Mouse (Mus musculus): Measurements from ENCODE around the gene Runx2. TPM values are rescaled to one million over a fixed set of nuclear protein-coding genes. Genes with fewer than 3 reads are reported as not detected.

Gene Runx2
- total and polyA plus RNA-seq, 2 experiments from 2014 or later = 0.59 to 1.8 TPM

- Histone ChIP-seq H3K27ac (ENCODE audit: low read depth, low read length) (no peak overlapping the region), H3K4me2 (ENCODE audit: low read depth, low read length, poor library complexity, severe bottlenecking) (no peak overlapping the region), H3K4me1 (ENCODE audit: insufficient read depth, low read length) (no peaks in the 10 kb centered on the region), H3K36me3 (ENCODE audit: insufficient read depth, low read length) (no peaks in the 10 kb centered on the region), H3K9ac (replicated peaks; ENCODE audit: low read length, poor library complexity, severe bottlenecking) (no peak overlapping the region), H3K27me3 (ENCODE audit: insufficient read depth, low read length) (no peaks in the 10 kb centered on the region), H3K4me3 (ENCODE audit: low read depth, low read length) (no peak overlapping the region), H3K9me3 (ENCODE audit: low read length) (no peaks in the 10 kb centered on the region)
- WGBS = 75% methylated on average over 16 of the region's 16 CpGs
- peak; percentile 52 for DNase-seq (ENCODE audit: low spot score)
- no peak for TF ChIP-seq CTCF (IDR thresholded peaks at IDR 0.05)
- ATAC-seq (ENCODE audit: low FRiP score) = no peak
Measured at GRCm38 (mm10) chr17:44671946-44672692, 142.5 kb downstream of the Runx2 start.

GRCm38 (mm10) chr17:44669985-44670384 lies 144.6 kb downstream of the Runx2 start:
- Histone ChIP-seq H3K4me3 (ENCODE audit: low read depth, low read length) (0 out of 2 replicates have a peak overlapping the region, but pooled peaks have one; percentile 5), H3K4me2 (ENCODE audit: low read depth, low read length, poor library complexity, severe bottlenecking) (peak overlapping the region; percentile 40), H3K9me3 (ENCODE audit: low read length) (no peaks in the 10 kb centered on the region), H3K36me3 (ENCODE audit: insufficient read depth, low read length) (no peaks in the 10 kb centered on the region), H3K4me1 (ENCODE audit: insufficient read depth, low read length) (no peaks in the 10 kb centered on the region), H3K9ac (replicated peaks; ENCODE audit: low read length, poor library complexity, severe bottlenecking) (no peak overlapping the region), H3K27me3 (ENCODE audit: insufficient read depth, low read length) (no peaks in the 10 kb centered on the region), H3K27ac (ENCODE audit: low read depth, low read length) (no peak overlapping the region)
- ATAC-seq (ENCODE audit: low FRiP score) (no peak), DNase-seq (ENCODE audit: low spot score) (peak; percentile 19)
- TF ChIP-seq CTCF (IDR thresholded peaks at IDR 0.05) = no peak
- 12% methylated on average over 11 of the region's 11 CpGs for WGBS

- H3K36me3 ChIP-seq (ENCODE audit: insufficient read depth, low read length) = no peaks in the 10 kb centered on the region
- no peaks in the 10 kb centered on the region for H3K4me1 ChIP-seq (ENCODE audit: insufficient read depth, low read length)
- WGBS = 84% methylated on average over 5 of the region's 5 CpGs
- no peaks in the 10 kb centered on the region for H3K27me3 ChIP-seq (ENCODE audit: insufficient read depth, low read length)
- H3K27ac ChIP-seq (ENCODE audit: low read depth, low read length) = no peak overlapping the region
- H3K4me3 ChIP-seq (ENCODE audit: low read depth, low read length) = no peak overlapping the region
- ATAC-seq (ENCODE audit: low FRiP score) (no peak), DNase-seq (ENCODE audit: low spot score) (no peak)
- no peak for TF ChIP-seq CTCF (IDR thresholded peaks at IDR 0.05)
- H3K9me3 ChIP-seq (ENCODE audit: low read length) = no peaks in the 10 kb centered on the region
- H3K9ac ChIP-seq (replicated peaks; ENCODE audit: low read length, poor library complexity, severe bottlenecking) = no peak overlapping the region
- no peak overlapping the region for H3K4me2 ChIP-seq (ENCODE audit: low read depth, low read length, poor library complexity, severe bottlenecking)
Measured at GRCm38 (mm10) chr17:44667346-44667745, 147.3 kb downstream of the Runx2 start.

GRCm38 (mm10) chr17:44663872-44664271 lies 150.7 kb downstream of the Runx2 start:
- Histone ChIP-seq H3K4me3 (ENCODE audit: low read depth, low read length) (no peak overlapping the region), H3K27ac (ENCODE audit: low read depth, low read length) (no peak overlapping the region), H3K9me3 (ENCODE audit: low read length) (no peaks in the 10 kb centered on the region), H3K9ac (replicated peaks; ENCODE audit: low read length, poor library complexity, severe bottlenecking) (no peak overlapping the region), H3K36me3 (ENCODE audit: insufficient read depth, low read length) (no peaks in the 10 kb centered on the region), H3K4me2 (ENCODE audit: low read depth, low read length, poor library complexity, severe bottlenecking) (no peak overlapping the region), H3K4me1 (ENCODE audit: insufficient read depth, low read length) (no peaks in the 10 kb centered on the region), H3K27me3 (ENCODE audit: insufficient read depth, low read length) (no peaks in the 10 kb centered on the region)
- WGBS = 55% methylated on average over 7 of the region's 7 CpGs
- ATAC-seq (ENCODE audit: low FRiP score) (no peak), DNase-seq (ENCODE audit: low spot score) (no peak)
- no peak for TF ChIP-seq CTCF (IDR thresholded peaks at IDR 0.05)

GRCm38 (mm10) chr17:44663208-44663607 lies 151.4 kb downstream of the Runx2 start:
- WGBS = 87% methylated on average over 1 of the region's 1 CpGs
- Histone ChIP-seq H3K27ac (ENCODE audit: low read depth, low read length) (no peak overlapping the region), H3K4me1 (ENCODE audit: insufficient read depth, low read length) (no peaks in the 10 kb centered on the region), H3K9ac (replicated peaks; ENCODE audit: low read length, poor library complexity, severe bottlenecking) (no peak overlapping the region), H3K9me3 (ENCODE audit: low read length) (no peaks in the 10 kb centered on the region), H3K4me2 (ENCODE audit: low read depth, low read length, poor library complexity, severe bottlenecking) (no peak overlapping the region), H3K4me3 (ENCODE audit: low read depth, low read length) (no peak overlapping the region), H3K36me3 (ENCODE audit: insufficient read depth, low read length) (no peaks in the 10 kb centered on the region), H3K27me3 (ENCODE audit: insufficient read depth, low read length) (no peaks in the 10 kb centered on the region)
- TF ChIP-seq CTCF (IDR thresholded peaks at IDR 0.05) = no peak
- ATAC-seq (ENCODE audit: low FRiP score) = no peak
- DNase-seq (ENCODE audit: low spot score) = no peak

GRCm38 (mm10) chr17:44662080-44662706 lies 152.4 kb downstream of the Runx2 start:
- DNase-seq (ENCODE audit: low spot score) (no peak), ATAC-seq (ENCODE audit: low FRiP score) (no peak)
- Histone ChIP-seq H3K27me3 (ENCODE audit: insufficient read depth, low read length) (no peaks in the 10 kb centered on the region), H3K27ac (ENCODE audit: low read depth, low read length) (no peak overlapping the region), H3K9ac (replicated peaks; ENCODE audit: low read length, poor library complexity, severe bottlenecking) (no peak overlapping the region), H3K4me2 (ENCODE audit: low read depth, low read length, poor library complexity, severe bottlenecking) (no peak overlapping the region), H3K4me3 (ENCODE audit: low read depth, low read length) (no peak overlapping the region), H3K36me3 (ENCODE audit: insufficient read depth, low read length) (no peaks in the 10 kb centered on the region), H3K4me1 (ENCODE audit: insufficient read depth, low read length) (no peaks in the 10 kb centered on the region), H3K9me3 (ENCODE audit: low read length) (no peaks in the 10 kb centered on the region)
- TF ChIP-seq CTCF (IDR thresholded peaks at IDR 0.05) = no peak
- WGBS = 83% methylated on average over 6 of the region's 6 CpGs
